Mouse (Mus musculus) left cerebral cortex, postnatal 14 days (tissue): ENCODE measurements around the gene Gm3448. TPM values are rescaled to one million over a fixed set of nuclear protein-coding genes. Genes with fewer than 3 reads are reported as not detected.
"Not testable (repeated sequence)": the region's sequence is repeated elsewhere in the genome, so short reads cannot be mapped to it uniquely, and the experiment has no call there.

Source experiments
- DNase-seq, 2 experiments: peaks; one replicate each; pipeline ENCODE4 v3.0.0; 2021 to 2022; ENCODE audit warnings: low spot score in 2 of 2, mixed read lengths in 1 of 2
- intact Hi-C: fragments of 180-260 bp; cut with DNase I; formaldehyde crosslinking; loops from one replicate; pipeline ENCODE4 v1.15.1; 2025
- total RNA-seq, 2 experiments: library from RNA; stranded (reverse); gene quantifications; 2 replicates each; pipeline ENCODE4 v1.2.3; 2021

Gm3448 gene
- total RNA-seq, 2 experiments from 2014 or later, result 4.5 to 8.1 TPM

- intact Hi-C loops, result not testable (repeated sequence)
These were observed 72.9 kb downstream of the Gm3448 start for GRCm38 (mm10) chr17:14968373-14968913.

GRCm38 (mm10) chr17:14961557-14962154 lies 79.7 kb downstream of the Gm3448 start:
- DNase-seq, intact Hi-C loops: not testable (repeated sequence)

More at GRCm38 (mm10) chr17:14968373-14968913, 72.9 kb downstream of the Gm3448 start:
- DNase-seq, result not testable (repeated sequence)

- DNase-seq, intact Hi-C loops: not testable (repeated sequence)
These were observed 80.3 kb downstream of the Gm3448 start, which contains the start of gene Phf10 for GRCm38 (mm10) chr17:14960951-14961556. TSS of gene Phf10 (minus strand) at chr17:14961273.

GRCm38 (mm10) chr17:14960520-14960919 lies 80.8 kb downstream of the Gm3448 start:
- intact Hi-C loops, result no loop called here
- no peak for DNase-seq

GRCm38 (mm10) chr17:14959979-14960378 lies 81.4 kb downstream of the Gm3448 start:
- no peak for DNase-seq
- intact Hi-C loops, result no loop called here

GRCm38 (mm10) chr17:14958686-14959327 lies 82.5 kb downstream of the Gm3448 start:
- DNase-seq, result no peak
- intact Hi-C loops, result no loop called here

GRCm38 (mm10) chr17:14953452-14953851 lies 87.9 kb downstream of the Gm3448 start:
- no peak for DNase-seq
- intact Hi-C loops, result no loop called here

GRCm38 (mm10) chr17:14949161-14949827 lies 92.0 kb downstream of the Gm3448 start:
- no peak for DNase-seq
- intact Hi-C loops, result no loop called here

Other genes starting within 250 kb of the Gm3448 start
- 1 to 10 TPM; 3.0 to 3.5 TPM for gene Wdr27, start 98.4 kb downstream of the Gm3448 start, total RNA-seq
- 10 to 100 TPM; 17.3 to 20.1 TPM for gene 1600012H06Rik, start 98.4 kb downstream of the Gm3448 start, total RNA-seq
- gene Phf10, start 80.3 kb downstream of the Gm3448 start, total RNA-seq, result 10 to 100 TPM; 58.3 to 62.7 TPM
- 1 to 10 TPM; 4.8 to 4.9 TPM for gene 9030025P20Rik, start 63.1 kb downstream of the Gm3448 start, total RNA-seq
- not detected for gene Gm3417, start 62.7 kb downstream of the Gm3448 start, total RNA-seq
- gene Gm3435, start 31.4 kb downstream of the Gm3448 start, total RNA-seq, result 1 to 10 TPM; 2.8 to 5.2 TPM
- gene Ermard, start 329 bp downstream of the Gm3448 start, total RNA-seq, result 10 to 100 TPM; 44.3 to 51.9 TPM
- under 1 TPM; 0.51 to 0.70 TPM for gene Tcte3, start within 50 bp of the Gm3448 start, total RNA-seq